Mouse (Mus musculus): Measurements from ENCODE around the gene Tbc1d17.

Gene Tbc1d17

GRCm38 (mm10) chr7:44868919-44869696 lies 20.2 kb upstream of the Tbc1d17 start:
- DNase-seq (ENCODE audit: low spot score in 2 of 2) = peak in 1 of 2 experiments; percentile 62

- no peak for DNase-seq (ENCODE audit: low spot score in 2 of 2)
Observed at GRCm38 (mm10) chr7:44868465-44868864, 19.6 kb upstream of the Tbc1d17 start.

- no peak for DNase-seq (ENCODE audit: low spot score in 2 of 2)
Observed at GRCm38 (mm10) chr7:44867802-44868201, 18.9 kb upstream of the Tbc1d17 start.

GRCm38 (mm10) chr7:44867010-44867702 lies 18.3 kb upstream of the Tbc1d17 start:
- DNase-seq (ENCODE audit: low spot score in 2 of 2) = no peak

- DNase-seq (ENCODE audit: low spot score in 2 of 2) = no peak
Observed at GRCm38 (mm10) chr7:44866276-44867009, 17.6 kb upstream of the Tbc1d17 start.

GRCm38 (mm10) chr7:44864595-44865542 lies 16.0 kb upstream of the Tbc1d17 start:
- no peak for DNase-seq (ENCODE audit: low spot score in 2 of 2)

- DNase-seq (ENCODE audit: low spot score in 2 of 2) = no peak
Observed at GRCm38 (mm10) chr7:44863982-44864494, 15.2 kb upstream of the Tbc1d17 start.

GRCm38 (mm10) chr7:44863210-44863609 lies 14.3 kb upstream of the Tbc1d17 start:
- DNase-seq (ENCODE audit: low spot score in 2 of 2) = no peak

GRCm38 (mm10) chr7:44862434-44862833 lies 13.6 kb upstream of the Tbc1d17 start:
- DNase-seq (ENCODE audit: low spot score in 2 of 2) = no peak

GRCm38 (mm10) chr7:44861429-44861816 lies 12.5 kb upstream of the Tbc1d17 start:
- no peak for DNase-seq (ENCODE audit: low spot score in 2 of 2)

GRCm38 (mm10) chr7:44860576-44861428 lies 11.9 kb upstream of the Tbc1d17 start:
- DNase-seq (ENCODE audit: low spot score in 2 of 2) = peak in 1 of 2 experiments; percentile 67

- no peak for DNase-seq (ENCODE audit: low spot score in 2 of 2)
Observed at GRCm38 (mm10) chr7:44859896-44860295, 11.0 kb upstream of the Tbc1d17 start.

GRCm38 (mm10) chr7:44857905-44858304 lies 9.0 kb upstream of the Tbc1d17 start:
- no peak for DNase-seq (ENCODE audit: low spot score in 2 of 2)

- DNase-seq (ENCODE audit: low spot score in 2 of 2) = peak; percentile 90 to 91
Observed at GRCm38 (mm10) chr7:44857042-44857552, 8.2 kb upstream of the Tbc1d17 start, which contains the start of gene Pnkp. Gene Pnkp (plus strand): TSS chr7:44857139.

- DNase-seq (ENCODE audit: low spot score in 2 of 2) = no peak
Observed at GRCm38 (mm10) chr7:44856265-44856916, 7.5 kb upstream of the Tbc1d17 start.

GRCm38 (mm10) chr7:44855036-44855435 lies 6.2 kb upstream of the Tbc1d17 start:
- no peak for DNase-seq (ENCODE audit: low spot score in 2 of 2)

GRCm38 (mm10) chr7:44854356-44855031 lies 5.6 kb upstream of the Tbc1d17 start:
- peak in 1 of 2 experiments; percentile 71 for DNase-seq (ENCODE audit: low spot score in 2 of 2)

- no peak for DNase-seq (ENCODE audit: low spot score in 2 of 2)
Observed at GRCm38 (mm10) chr7:44853596-44854355, 4.9 kb upstream of the Tbc1d17 start.

Data from frontal cortex, postnatal 10 days (tissue).